In genomic region chr9:88482230-88482828, GRCm38 (mm10) we compare ENCODE assay signal across 8 mouse cellular contexts. TPM values are rescaled to one million over a fixed set of nuclear protein-coding genes. Genes with fewer than 3 reads are reported as not detected.
A peak's percentile ranks its signal among the peaks of the same experiment; 100 is the strongest.
DNase-seq lines count a peak whose midpoint lies in the region; ATAC-seq and TF ChIP-seq lines count a peak whose summit lies in the region.
"Not testable (repeated sequence)": the region's sequence is repeated elsewhere in the genome, so short reads cannot be mapped to it uniquely, and the experiment has no call there.

TSS of gene Syncrip (minus strand) at chr9:88482574.

- WGBS in hindbrain, postnatal 0 days: 2% methylated on average over 44 of the region's 68 CpGs

- H3K9ac ChIP-seq in hindbrain, postnatal 0 days (replicated peaks; ENCODE audit: low read length): peak within 1 kb of the TSS; percentile 82

- ATAC-seq in hindbrain, postnatal 0 days: peak; percentile 95
- ATAC-seq in megakaryocyte, adult 5-6 weeks (ENCODE audit: poor library complexity, severe bottlenecking): peak; percentile 71

- H3K9me3 ChIP-seq in hindbrain, postnatal 0 days (ENCODE audit: low read length): not testable (repeated sequence)

- not testable (repeated sequence) for H3K4me1 ChIP-seq in hindbrain, postnatal 0 days (ENCODE audit: insufficient read depth, low read length)

- not testable (repeated sequence) for H3K36me3 ChIP-seq in hindbrain, postnatal 0 days (ENCODE audit: insufficient read depth, low read length)

- not testable (repeated sequence) for TF ChIP-seq CTCF in gastrocnemius, adult 2 months (IDR thresholded peaks at IDR 0.05); hindbrain, postnatal 0 days (IDR thresholded peaks at IDR 0.05; ENCODE audit: low read depth); left cerebral cortex, adult 2 months (IDR thresholded peaks at IDR 0.05)

- intact Hi-C loops in gastrocnemius, adult 2 months (cut with DNase I): loop anchor here (5.0 kb wide), 1 partner anchor 45 kb away; the partner anchor contains the start of gene Snx14
- intact Hi-C loops in left cerebral cortex, adult 2 months (cut with DNase I): loop anchor here (1.0 to 2.0 kb wide), 3 partner anchors 41 to 66 kb away; partner anchors contain the start of genes Snx14 and Zfp949

- peak within 1 kb of the TSS; percentile 85 for H3K4me2 ChIP-seq in hindbrain, postnatal 0 days (ENCODE audit: low read depth, low read length)

- peak within 1 kb of the TSS; percentile 99 for H3K27ac ChIP-seq in gastrocnemius, adult 2 months
- peak within 1 kb of the TSS; percentile 99 for H3K27ac ChIP-seq in hindbrain, postnatal 0 days
- peak within 1 kb of the TSS; percentile 96 for H3K27ac ChIP-seq in left cerebral cortex, adult 2 months

- peak; percentile 90 for DNase-seq in WW6 (ENCODE audit: low read depth, low spot score)
- DNase-seq in cerebellum, postnatal 4 days (ENCODE audit: low spot score in 2 of 2): peak; percentile 87 to 95
- DNase-seq in gastrocnemius, adult 2 months: peak; percentile 96
- peak; percentile 97 for DNase-seq in hindbrain, postnatal 0 days (ENCODE audit: low spot score)
- peak; percentile 89 to 92 for DNase-seq in left cerebral cortex, adult 2 months (ENCODE audit: extremely low spot score in 1 of 2, low spot score in 2 of 2)
- DNase-seq in right cerebral cortex, adult 2 months (ENCODE audit: low spot score in 2 of 2): peak; percentile 82 to 85
- peak; percentile 91 for DNase-seq in urinary bladder, postnatal 14 days (ENCODE audit: low spot score)

- H3K4me3 ChIP-seq in gastrocnemius, adult 2 months: peak within 1 kb of the TSS; percentile 96
- H3K4me3 ChIP-seq in hindbrain, postnatal 0 days (ENCODE audit: low read length): peak within 1 kb of the TSS; percentile 89
- H3K4me3 ChIP-seq in left cerebral cortex, adult 2 months: peak within 1 kb of the TSS; percentile 88

- not testable (repeated sequence) for H3K27me3 ChIP-seq in hindbrain, postnatal 0 days (ENCODE audit: insufficient read depth, low read length)

RNA-seq across cellular contexts. Expression of gene Syncrip, which starts in this region (rescaled TPM):
- total RNA-seq in gastrocnemius, adult 2 months (2021): 10 to 100 TPM; 59.4 to 65.0 TPM
- 55.0 and 59.5 TPM in 2 replicates for total RNA-seq in hindbrain, postnatal 0 days (2014; rRNA removed)
- 70.0 and 72.4 TPM in 2 replicates for polyA plus RNA-seq in hindbrain, postnatal 0 days (2015; fragmentation: Nextera tagmentation; extraction: Ambion mirVana)
- total RNA-seq in left cerebral cortex, adult 2 months (2021): 10 to 100 TPM; 68.7 to 71.3 TPM
- total RNA-seq in megakaryocyte, adult 5-6 weeks (2015): 113 and 121 TPM in 2 replicates
- total RNA-seq in megakaryocyte, adult 5-6 weeks (2017): 116 and 128 TPM in 2 replicates

Comparison
In these comparisons a context has a peak if more than half of its experiments do, and no peak if none do; other contexts are left out.
1. Peak in every context shown above with its lines: DNase-seq, ATAC-seq, H3K4me3 ChIP-seq and H3K27ac ChIP-seq.